Mouse (Mus musculus): ENCODE data around the gene Olfr450. TPM values are rescaled to one million over a fixed set of nuclear protein-coding genes. Genes with fewer than 3 reads are reported as not detected.
A peak's percentile ranks its signal among the peaks of the same experiment; 100 is the strongest.

Olfr450 gene
- not detected in 2 replicates for polyA plus RNA-seq (2014; fragmentation: Nextera tagmentation; extraction: Ambion mirVana)

DNA sequence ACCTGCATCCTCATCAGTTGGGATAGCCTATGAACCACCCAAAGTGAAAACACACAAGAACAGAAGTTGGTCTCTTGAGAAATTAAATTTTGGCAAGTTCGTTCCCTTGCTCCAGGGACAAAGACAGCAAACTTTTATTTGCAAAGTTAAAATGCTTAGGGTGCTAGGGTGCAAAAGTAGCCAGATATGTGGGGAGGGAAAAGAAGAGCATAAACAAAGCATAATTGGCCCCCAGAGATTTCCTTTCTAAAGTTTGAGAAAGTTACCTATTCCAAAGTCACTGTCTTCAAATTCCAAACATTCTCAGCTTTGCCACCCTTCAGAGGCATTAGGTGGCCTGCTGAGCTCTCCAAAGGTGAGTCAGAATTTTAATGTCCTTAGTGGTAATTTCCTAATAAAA lies at the start of gene Olfr450:
Olfr450 (plus strand) TSS at position 301 of the 400 bp plus-strand sequence.
- no peaks in the 10 kb centered on the region for H3K9me3 ChIP-seq (ENCODE audit: control insufficient read depth, low read length)
- no peaks in the 10 kb centered on the region for H3K27me3 ChIP-seq (ENCODE audit: control insufficient read depth, insufficient read depth, low read length)
- ATAC-seq (replicated peaks; ENCODE audit: low FRiP score) (no peak), DNase-seq (ENCODE audit: low spot score) (no peak)
- H3K4me1 ChIP-seq (replicated peaks; ENCODE audit: control insufficient read depth, insufficient read depth, low read length): no peaks in the 10 kb centered on the region
- H3K27ac ChIP-seq (ENCODE audit: low read depth, low read length): no peak within 1 kb of the TSS
- WGBS: 81% methylated on average over 1 of the region's 1 CpGs
- no peak within 1 kb of the TSS for H3K9ac ChIP-seq (ENCODE audit: low read length)
- no peak within 1 kb of the TSS for H3K4me3 ChIP-seq (ENCODE audit: low read depth, low read length)
- no peak within 1 kb of the TSS for H3K4me2 ChIP-seq (ENCODE audit: low read depth, low read length, severe bottlenecking)
- no peaks in the 10 kb centered on the region for H3K36me3 ChIP-seq (ENCODE audit: control insufficient read depth, insufficient read depth, low read length)

DNA sequence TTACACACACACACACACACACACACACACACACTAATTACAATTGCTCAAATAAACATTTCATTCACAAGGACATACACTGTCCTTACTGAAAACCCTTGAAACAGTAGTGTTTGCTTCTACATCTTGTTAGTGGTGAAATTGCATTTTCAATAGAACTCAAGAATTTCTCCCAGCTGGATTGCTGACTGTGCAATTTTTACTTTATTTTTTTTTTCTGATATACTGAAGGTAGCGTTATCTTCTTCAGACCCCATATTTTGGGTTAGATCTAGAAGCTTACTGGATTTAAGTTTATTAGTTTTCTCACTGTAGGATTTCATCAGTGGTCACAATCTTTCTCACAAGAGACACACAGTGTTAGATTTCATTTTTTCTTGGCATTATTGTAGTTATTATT lies 34.7 kb upstream of the Olfr450 start:
- H3K27me3 ChIP-seq (ENCODE audit: control insufficient read depth, insufficient read depth, low read length): no peaks in the 10 kb centered on the region
- H3K4me3 ChIP-seq (ENCODE audit: low read depth, low read length): no peak overlapping the region
- no peak overlapping the region for H3K27ac ChIP-seq (ENCODE audit: low read depth, low read length)
- no peak for DNase-seq (ENCODE audit: low spot score)
- no peak overlapping the region for H3K9ac ChIP-seq (ENCODE audit: low read length)
- ATAC-seq (replicated peaks; ENCODE audit: low FRiP score): no peak
- H3K36me3 ChIP-seq (ENCODE audit: control insufficient read depth, insufficient read depth, low read length): no peaks in the 10 kb centered on the region
- H3K4me1 ChIP-seq (replicated peaks; ENCODE audit: control insufficient read depth, insufficient read depth, low read length): no peaks in the 10 kb centered on the region
- H3K4me2 ChIP-seq (ENCODE audit: low read depth, low read length, severe bottlenecking): no peak overlapping the region
- 90% methylated on average over 1 of the region's 1 CpGs for WGBS
- no peaks in the 10 kb centered on the region for H3K9me3 ChIP-seq (ENCODE audit: control insufficient read depth, low read length)

- no peak for DNase-seq (ENCODE audit: low spot score)
- no peak for ATAC-seq (replicated peaks; ENCODE audit: low FRiP score)
- H3K9ac ChIP-seq (ENCODE audit: low read length): no peak within 1 kb of the TSS
- no peaks in the 10 kb centered on the region for H3K27me3 ChIP-seq (ENCODE audit: control insufficient read depth, insufficient read depth, low read length)
- H3K4me1 ChIP-seq (replicated peaks; ENCODE audit: control insufficient read depth, insufficient read depth, low read length): no peaks in the 10 kb centered on the region
- no peak within 1 kb of the TSS for H3K4me2 ChIP-seq (ENCODE audit: low read depth, low read length, severe bottlenecking)
- no peak within 1 kb of the TSS for H3K27ac ChIP-seq (ENCODE audit: low read depth, low read length)
- H3K36me3 ChIP-seq (ENCODE audit: control insufficient read depth, insufficient read depth, low read length): no peaks in the 10 kb centered on the region
- H3K4me3 ChIP-seq (ENCODE audit: low read depth, low read length): no peak within 1 kb of the TSS
- H3K9me3 ChIP-seq (ENCODE audit: control insufficient read depth, low read length): no peaks in the 10 kb centered on the region
Measured at GRCm38 (mm10) chr6:42784793-42785192, 26.9 kb upstream of the Olfr450 start, which contains the start of gene Olfr452. TSS of gene Olfr452 (plus strand) at chr6:42785093.

DNA sequence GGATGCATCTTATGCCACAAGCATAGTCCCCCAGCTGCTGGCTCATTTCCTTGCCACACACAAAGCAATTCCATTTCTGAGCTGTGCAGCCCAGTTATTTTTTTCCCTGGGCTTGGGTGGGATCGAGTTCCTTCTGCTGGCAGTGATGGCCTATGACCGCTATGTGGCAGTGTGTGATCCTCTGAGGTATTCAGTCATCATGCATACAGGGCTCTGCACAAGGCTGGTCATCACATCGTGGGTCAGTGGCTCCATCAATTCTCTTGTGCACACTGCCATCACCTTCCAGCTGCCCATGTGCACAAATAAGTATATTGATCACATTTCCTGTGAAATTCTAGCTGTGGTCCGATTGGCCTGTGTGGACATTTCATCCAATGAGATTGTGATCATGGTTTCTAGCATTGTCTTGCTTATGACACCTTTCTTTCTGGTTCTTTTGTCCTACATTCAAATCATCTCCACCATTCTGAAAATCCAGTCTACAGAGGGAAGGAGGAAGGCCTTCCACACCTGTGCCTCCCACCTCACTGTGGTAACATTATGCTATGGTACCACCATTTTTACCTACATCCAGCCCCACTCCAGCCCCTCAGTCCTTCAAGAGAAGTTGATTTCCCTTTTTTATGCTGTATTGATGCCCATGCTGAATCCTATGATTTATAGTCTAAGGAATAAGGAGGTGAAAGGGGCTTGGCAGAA lies 21.3 kb upstream of the Olfr450 start:
- Histone ChIP-seq H3K9me3 (ENCODE audit: control insufficient read depth, low read length) (no peaks in the 10 kb centered on the region), H3K9ac (ENCODE audit: low read length) (no peak overlapping the region), H3K4me3 (ENCODE audit: low read depth, low read length) (no peak overlapping the region), H3K4me1 (replicated peaks; ENCODE audit: control insufficient read depth, insufficient read depth, low read length) (no peaks in the 10 kb centered on the region), H3K4me2 (ENCODE audit: low read depth, low read length, severe bottlenecking) (no peak overlapping the region), H3K27ac (ENCODE audit: low read depth, low read length) (no peak overlapping the region), H3K27me3 (ENCODE audit: control insufficient read depth, insufficient read depth, low read length) (no peaks in the 10 kb centered on the region), H3K36me3 (ENCODE audit: control insufficient read depth, insufficient read depth, low read length) (no peaks in the 10 kb centered on the region)
- 42% methylated on average over 4 of the region's 4 CpGs for WGBS
- ATAC-seq (replicated peaks; ENCODE audit: low FRiP score) (peak; percentile 58; the same call in 1 of the 2 replicates), DNase-seq (ENCODE audit: low spot score) (no peak)

DNA sequence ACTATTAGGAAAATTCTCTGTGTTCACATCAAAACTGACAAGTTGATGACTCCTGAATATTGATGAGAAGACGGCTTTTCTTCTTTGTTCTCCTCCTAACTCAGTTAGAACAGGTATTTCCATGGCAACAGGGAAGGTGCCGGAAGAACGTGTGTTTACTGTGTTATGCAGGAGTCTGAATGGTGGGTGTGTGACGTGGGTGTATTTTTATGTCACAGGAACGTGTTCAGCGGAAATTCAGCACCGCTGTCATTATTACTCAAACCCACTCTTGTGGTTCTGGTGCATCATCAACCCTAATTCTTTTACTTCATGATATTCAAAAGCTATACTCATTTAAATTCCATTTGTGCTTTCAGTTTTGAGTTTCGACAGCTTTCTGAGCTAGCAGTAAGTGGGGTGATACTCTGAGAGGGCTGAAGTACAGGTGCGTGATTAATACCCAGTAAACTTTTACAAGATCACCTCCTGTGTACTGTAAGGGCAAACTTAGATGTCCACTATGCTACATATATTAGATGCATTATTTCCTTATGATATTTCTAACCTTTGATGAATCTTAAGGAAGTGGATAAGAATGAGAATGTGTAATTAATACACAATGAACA lies 20.7 kb upstream of the Olfr450 start:
- Histone ChIP-seq H3K36me3 (ENCODE audit: control insufficient read depth, insufficient read depth, low read length) (no peaks in the 10 kb centered on the region), H3K9me3 (ENCODE audit: control insufficient read depth, low read length) (no peaks in the 10 kb centered on the region), H3K9ac (ENCODE audit: low read length) (no peak overlapping the region), H3K4me1 (replicated peaks; ENCODE audit: control insufficient read depth, insufficient read depth, low read length) (no peaks in the 10 kb centered on the region), H3K27ac (ENCODE audit: low read depth, low read length) (no peak overlapping the region), H3K4me3 (ENCODE audit: low read depth, low read length) (no peak overlapping the region), H3K4me2 (ENCODE audit: low read depth, low read length, severe bottlenecking) (no peak overlapping the region), H3K27me3 (ENCODE audit: control insufficient read depth, insufficient read depth, low read length) (no peaks in the 10 kb centered on the region)
- 88% methylated on average over 9 of the region's 9 CpGs for WGBS
- ATAC-seq (replicated peaks; ENCODE audit: low FRiP score): no peak
- DNase-seq (ENCODE audit: low spot score): no peak

DNA sequence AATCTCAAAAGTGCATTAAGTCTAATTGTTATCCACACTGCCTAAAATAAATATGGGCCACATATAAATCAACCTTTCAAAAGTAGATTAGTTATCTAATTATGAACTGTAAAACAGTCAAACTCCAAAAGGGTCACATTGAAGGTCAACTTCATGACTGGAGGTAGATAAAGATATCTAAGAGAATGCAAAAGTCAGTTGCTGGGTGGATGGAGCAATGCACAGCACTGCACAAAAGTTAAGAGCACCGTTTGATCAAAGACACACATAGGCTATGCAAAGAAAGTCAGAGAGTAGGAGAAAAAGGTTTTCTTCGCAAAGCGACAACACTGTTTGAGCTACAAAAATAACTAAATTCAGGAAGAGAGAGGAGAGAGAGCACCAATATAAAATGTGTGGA lies 16.8 kb upstream of the Olfr450 start:
- ATAC-seq (replicated peaks; ENCODE audit: low FRiP score) (no peak), DNase-seq (ENCODE audit: low spot score) (no peak)
- Histone ChIP-seq H3K27ac (ENCODE audit: low read depth, low read length) (no peak overlapping the region), H3K4me3 (ENCODE audit: low read depth, low read length) (no peak overlapping the region), H3K4me1 (replicated peaks; ENCODE audit: control insufficient read depth, insufficient read depth, low read length) (no peaks in the 10 kb centered on the region), H3K27me3 (ENCODE audit: control insufficient read depth, insufficient read depth, low read length) (no peaks in the 10 kb centered on the region), H3K9me3 (ENCODE audit: control insufficient read depth, low read length) (no peaks in the 10 kb centered on the region), H3K36me3 (ENCODE audit: control insufficient read depth, insufficient read depth, low read length) (no peaks in the 10 kb centered on the region), H3K9ac (ENCODE audit: low read length) (no peak overlapping the region), H3K4me2 (ENCODE audit: low read depth, low read length, severe bottlenecking) (no peak overlapping the region)
- WGBS: 91% methylated on average over 3 of the region's 3 CpGs

GRCm38 (mm10) chr6:42834084-42834483 lies 22.3 kb downstream of the Olfr450 start, which contains the start of gene Olfr449:
TSS of gene Olfr449 (plus strand) at chr6:42834384.
- Histone ChIP-seq H3K9me3 (ENCODE audit: control insufficient read depth, low read length) (no peaks in the 10 kb centered on the region), H3K27ac (ENCODE audit: low read depth, low read length) (no peak within 1 kb of the TSS), H3K4me2 (ENCODE audit: low read depth, low read length, severe bottlenecking) (no peak within 1 kb of the TSS), H3K27me3 (ENCODE audit: control insufficient read depth, insufficient read depth, low read length) (no peaks in the 10 kb centered on the region), H3K4me1 (replicated peaks; ENCODE audit: control insufficient read depth, insufficient read depth, low read length) (no peaks in the 10 kb centered on the region), H3K36me3 (ENCODE audit: control insufficient read depth, insufficient read depth, low read length) (no peaks in the 10 kb centered on the region), H3K4me3 (ENCODE audit: low read depth, low read length) (no peak within 1 kb of the TSS), H3K9ac (ENCODE audit: low read length) (no peak within 1 kb of the TSS)
- ATAC-seq (replicated peaks; ENCODE audit: low FRiP score): no peak
- DNase-seq (ENCODE audit: low spot score): no peak

DNA sequence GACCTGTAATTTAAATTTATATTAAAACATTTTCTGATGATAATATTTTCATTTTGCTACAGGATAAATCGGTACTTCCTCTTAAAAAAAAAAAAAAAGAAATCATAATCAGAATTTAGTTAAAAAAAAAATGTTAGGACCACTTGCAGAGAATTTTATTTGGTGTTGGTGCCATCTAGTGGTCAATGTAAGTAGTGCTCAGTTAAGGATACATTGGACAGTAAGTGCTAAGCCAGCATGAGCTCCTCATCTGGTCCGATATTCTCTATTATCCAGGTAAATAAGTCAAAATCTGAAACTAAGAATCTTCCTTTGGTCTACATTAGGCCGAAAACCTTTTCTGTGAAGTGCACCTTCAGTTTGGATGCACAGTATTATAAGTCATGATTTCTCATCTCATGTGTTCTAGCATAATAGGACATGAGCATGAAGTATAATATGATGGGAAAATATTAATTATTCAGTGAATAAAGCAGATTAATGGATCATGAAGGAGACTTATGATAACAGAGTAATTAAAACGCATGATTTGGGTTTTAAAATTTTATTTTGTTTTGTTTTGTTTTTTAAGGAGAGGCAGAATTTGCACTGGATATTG lies 48.6 kb downstream of the Olfr450 start:
- WGBS: 16% methylated on average over 4 of the region's 4 CpGs

More for the DNA sequence above, 48.6 kb downstream of the Olfr450 start:
- Histone ChIP-seq H3K4me3 (ENCODE audit: low read depth, low read length) (no peak overlapping the region), H3K4me1 (replicated peaks; ENCODE audit: control insufficient read depth, insufficient read depth, low read length) (no peaks in the 10 kb centered on the region), H3K36me3 (ENCODE audit: control insufficient read depth, insufficient read depth, low read length) (no peaks in the 10 kb centered on the region), H3K9me3 (ENCODE audit: control insufficient read depth, low read length) (no peaks in the 10 kb centered on the region), H3K27me3 (ENCODE audit: control insufficient read depth, insufficient read depth, low read length) (no peaks in the 10 kb centered on the region), H3K27ac (ENCODE audit: low read depth, low read length) (no peak overlapping the region), H3K9ac (ENCODE audit: low read length) (no peak overlapping the region), H3K4me2 (ENCODE audit: low read depth, low read length, severe bottlenecking) (no peak overlapping the region)
- DNase-seq (ENCODE audit: low spot score) (no peak), ATAC-seq (replicated peaks; ENCODE audit: low FRiP score) (peak; percentile 76)

All from forebrain, embryonic 11.5 days (tissue).